Mouse (Mus musculus): ENCODE data around the gene Tmem125. TPM values are rescaled to one million over a fixed set of nuclear protein-coding genes. Genes with fewer than 3 reads are reported as not detected.

The Tmem125 gene
- polyA plus RNA-seq, 1 experiment from 2014 or later: not detected

DNA sequence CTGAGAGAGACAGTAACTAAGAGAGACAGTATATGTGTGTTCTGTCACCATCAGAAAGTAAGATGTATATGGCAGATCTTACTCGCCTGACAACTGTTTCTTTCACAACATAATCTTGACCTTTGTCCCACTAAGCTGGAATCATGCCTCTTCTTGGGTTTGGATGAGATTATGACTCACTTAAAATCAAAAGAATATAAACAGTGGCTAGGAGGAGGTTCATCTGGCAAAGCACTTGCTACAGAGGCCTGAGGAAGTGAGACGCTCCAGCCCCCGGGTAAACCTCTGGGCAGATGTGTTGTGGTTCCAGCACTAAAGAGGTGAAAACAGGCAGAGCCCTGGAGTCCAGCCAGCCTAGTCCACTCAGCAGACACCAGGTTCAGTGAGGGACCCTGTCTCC lies 38.3 kb downstream of the Tmem125 start:
- no peak overlapping the region for H3K27ac ChIP-seq (ENCODE audit: low read length)
- 80% methylated on average over 3 of the region's 3 CpGs for WGBS

DNA sequence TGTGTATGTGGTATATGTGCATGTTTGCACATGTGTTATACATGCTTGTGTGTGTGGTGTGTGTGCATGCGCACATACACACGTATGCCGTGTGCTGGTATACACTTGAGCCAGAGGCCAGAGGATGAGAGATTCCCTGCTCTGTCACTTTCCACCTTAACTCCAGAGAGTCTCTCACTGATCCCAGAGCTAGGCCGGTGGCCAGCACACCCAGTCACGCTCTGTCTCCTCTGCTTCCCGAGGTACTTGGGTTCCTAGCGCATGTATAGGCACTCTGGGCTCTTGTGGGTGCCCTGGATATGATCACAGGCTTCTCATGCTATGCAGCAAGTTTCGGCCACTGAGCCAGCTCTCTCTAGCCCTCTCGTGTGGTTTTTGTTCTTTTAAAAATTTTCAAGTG lies 43.1 kb downstream of the Tmem125 start:
- Histone ChIP-seq H3K9ac (replicated peaks; ENCODE audit: low read depth, low read length) (no peak overlapping the region), H3K4me2 (ENCODE audit: low read length) (no peak overlapping the region), H3K4me3 (replicated peaks; ENCODE audit: low read length) (no peak overlapping the region), H3K36me3 (ENCODE audit: control insufficient read depth, insufficient read depth) (no peaks in the 10 kb centered on the region), H3K27me3 (replicated peaks; ENCODE audit: control insufficient read depth, insufficient read depth, low read length) (no peaks in the 10 kb centered on the region), H3K9me3 (ENCODE audit: control insufficient read depth, low read length) (no peaks in the 10 kb centered on the region), H3K4me1 (replicated peaks; ENCODE audit: control insufficient read depth, insufficient read depth, low read length) (no peaks in the 10 kb centered on the region), H3K27ac (ENCODE audit: low read length) (no peak overlapping the region)
- 69% methylated on average over 9 of the region's 9 CpGs for WGBS
- no peak for ATAC-seq

More for the DNA sequence above, 38.3 kb downstream of the Tmem125 start:
- Histone ChIP-seq H3K4me1 (replicated peaks; ENCODE audit: control insufficient read depth, insufficient read depth, low read length) (no peaks in the 10 kb centered on the region), H3K9ac (replicated peaks; ENCODE audit: low read depth, low read length) (no peak overlapping the region), H3K27me3 (replicated peaks; ENCODE audit: control insufficient read depth, insufficient read depth, low read length) (no peaks in the 10 kb centered on the region), H3K36me3 (ENCODE audit: control insufficient read depth, insufficient read depth) (no peaks in the 10 kb centered on the region), H3K4me2 (ENCODE audit: low read length) (no peak overlapping the region), H3K4me3 (replicated peaks; ENCODE audit: low read length) (no peak overlapping the region), H3K9me3 (ENCODE audit: control insufficient read depth, low read length) (no peaks in the 10 kb centered on the region)
- ATAC-seq: no peak

GRCm38 (mm10) chr4:118500171-118500724 lies 43.6 kb downstream of the Tmem125 start:
- H3K27ac ChIP-seq (ENCODE audit: low read length): no peak overlapping the region
- no peaks in the 10 kb centered on the region for H3K9me3 ChIP-seq (ENCODE audit: control insufficient read depth, low read length)
- no peaks in the 10 kb centered on the region for H3K4me1 ChIP-seq (replicated peaks; ENCODE audit: control insufficient read depth, insufficient read depth, low read length)
- WGBS: 60% methylated on average over 6 of the region's 6 CpGs
- H3K36me3 ChIP-seq (ENCODE audit: control insufficient read depth, insufficient read depth): no peaks in the 10 kb centered on the region
- H3K4me3 ChIP-seq (replicated peaks; ENCODE audit: low read length): no peak overlapping the region
- no peak overlapping the region for H3K4me2 ChIP-seq (ENCODE audit: low read length)
- H3K9ac ChIP-seq (replicated peaks; ENCODE audit: low read depth, low read length): no peak overlapping the region
- no peak for ATAC-seq
- H3K27me3 ChIP-seq (replicated peaks; ENCODE audit: control insufficient read depth, insufficient read depth, low read length): no peaks in the 10 kb centered on the region

Other genes starting within 250 kb of the Tmem125 start
- 10.2 and 11.6 TPM in 2 replicates for gene Szt2, start 134.8 kb downstream of the Tmem125 start, polyA plus RNA-seq (2015; fragmentation: Nextera tagmentation; extraction: Ambion mirVana)
- 113 and 116 TPM in 2 replicates for gene Med8, start 134.7 kb downstream of the Tmem125 start, polyA plus RNA-seq (2015; fragmentation: Nextera tagmentation; extraction: Ambion mirVana)
- 25.9 TPM in 2 replicates for gene Elovl1, start 116.0 kb downstream of the Tmem125 start, polyA plus RNA-seq (2015; fragmentation: Nextera tagmentation; extraction: Ambion mirVana)
- gene Cdc20, start 106.7 kb downstream of the Tmem125 start, polyA plus RNA-seq (2015; fragmentation: Nextera tagmentation; extraction: Ambion mirVana): 87.8 and 113 TPM in 2 replicates
- gene Mpl, start 86.5 kb downstream of the Tmem125 start, polyA plus RNA-seq (2015; fragmentation: Nextera tagmentation; extraction: Ambion mirVana): 0.22 TPM in 1 of 2 replicates, not detected in the other
- 12.7 and 14.1 TPM in 2 replicates for gene Tie1, start 54.0 kb downstream of the Tmem125 start, polyA plus RNA-seq (2015; fragmentation: Nextera tagmentation; extraction: Ambion mirVana)
- 0.26 TPM in 1 of 2 replicates, not detected in the other for gene 2610528J11Rik, start 17.0 kb downstream of the Tmem125 start, polyA plus RNA-seq (2015; fragmentation: Nextera tagmentation; extraction: Ambion mirVana)
- gene Cfap57, start 76.7 kb upstream of the Tmem125 start, polyA plus RNA-seq (2015; fragmentation: Nextera tagmentation; extraction: Ambion mirVana): 0.72 and 1.3 TPM in 2 replicates
- gene Ebna1bp2, start 76.8 kb upstream of the Tmem125 start, polyA plus RNA-seq (2015; fragmentation: Nextera tagmentation; extraction: Ambion mirVana): 138 and 150 TPM in 2 replicates
- gene Olfr62, start 114.9 kb upstream of the Tmem125 start, polyA plus RNA-seq (2015; fragmentation: Nextera tagmentation; extraction: Ambion mirVana): not detected in 2 replicates
- not detected in 2 replicates for gene Olfr1342, start 148.7 kb upstream of the Tmem125 start, polyA plus RNA-seq (2015; fragmentation: Nextera tagmentation; extraction: Ambion mirVana)
- gene Olfr1341, start 159.5 kb upstream of the Tmem125 start, polyA plus RNA-seq (2015; fragmentation: Nextera tagmentation; extraction: Ambion mirVana): not detected in 2 replicates
- gene Olfr1340, start 176.1 kb upstream of the Tmem125 start, polyA plus RNA-seq (2015; fragmentation: Nextera tagmentation; extraction: Ambion mirVana): not detected in 2 replicates
- gene Olfr1339, start 188.1 kb upstream of the Tmem125 start, polyA plus RNA-seq (2015; fragmentation: Nextera tagmentation; extraction: Ambion mirVana): not detected in 2 replicates
- gene Olfr1338, start 214.7 kb upstream of the Tmem125 start, polyA plus RNA-seq (2015; fragmentation: Nextera tagmentation; extraction: Ambion mirVana): not detected in 2 replicates
- gene Olfr1337, start 238.5 kb upstream of the Tmem125 start, polyA plus RNA-seq (2015; fragmentation: Nextera tagmentation; extraction: Ambion mirVana): not detected in 2 replicates

Data from forebrain, embryonic 16.5 days (tissue).